Mouse (Mus musculus) urinary bladder, postnatal 4 days (tissue): ENCODE data around the gene Ces3a.
"Not testable (repeated sequence)": the region's sequence is repeated elsewhere in the genome, so short reads cannot be mapped to it uniquely, and the experiment has no call there.

Experiments used
- DNase-seq, 2 experiments: peaks; one replicate each; pipeline ENCODE4 v3.0.0; 2021 to 2022; ENCODE audit warnings: low spot score in 2 of 2

The Ces3a gene

DNA sequence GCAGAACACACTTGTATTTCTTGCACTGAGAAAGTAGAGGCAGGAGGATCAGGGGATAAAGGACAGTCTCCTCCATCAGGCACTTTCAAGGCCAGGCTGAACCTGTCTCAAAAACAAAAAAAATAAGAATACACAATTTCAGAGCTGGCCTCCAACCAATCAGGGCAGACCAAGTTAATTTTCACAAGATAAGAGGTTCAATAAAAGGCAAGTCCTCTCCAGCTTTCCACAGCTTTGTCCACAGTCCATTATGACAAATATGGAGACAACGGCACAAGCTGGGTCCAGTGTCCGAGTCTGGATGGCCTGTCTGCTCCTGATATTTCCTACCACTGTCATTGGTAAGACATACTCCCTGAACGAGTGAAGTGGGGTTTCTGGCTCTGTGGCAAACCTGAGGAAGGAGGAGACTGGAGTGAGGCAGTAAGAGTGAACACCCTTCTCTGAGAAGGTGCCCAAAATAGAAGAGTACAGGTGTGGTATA is at the start of gene Ces3a:
Gene Ces3a, plus strand, starts transcription at position 231 of the 484 bp plus-strand sequence.
- no peak for DNase-seq

DNA sequence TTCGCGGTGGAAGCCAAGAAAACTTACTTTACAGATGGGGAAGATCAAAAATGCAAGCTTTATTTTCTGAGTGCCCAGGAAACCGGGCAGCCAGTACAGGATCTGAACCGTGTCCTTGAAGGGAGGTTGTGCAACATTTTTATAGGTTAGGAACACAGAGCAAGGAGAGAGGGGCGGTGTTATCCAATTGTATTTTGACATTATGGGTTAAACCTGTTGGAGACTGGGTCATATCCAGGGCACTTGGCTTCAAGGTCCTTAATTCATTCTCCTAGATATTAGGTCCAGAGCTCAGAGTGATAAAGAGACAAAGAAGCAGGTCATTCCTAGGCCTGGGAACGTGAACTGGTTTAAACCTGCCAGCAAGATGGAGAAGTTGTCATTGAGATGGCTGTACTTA is 49.2 kb upstream of the Ces3a start:
- no peak for DNase-seq

DNA sequence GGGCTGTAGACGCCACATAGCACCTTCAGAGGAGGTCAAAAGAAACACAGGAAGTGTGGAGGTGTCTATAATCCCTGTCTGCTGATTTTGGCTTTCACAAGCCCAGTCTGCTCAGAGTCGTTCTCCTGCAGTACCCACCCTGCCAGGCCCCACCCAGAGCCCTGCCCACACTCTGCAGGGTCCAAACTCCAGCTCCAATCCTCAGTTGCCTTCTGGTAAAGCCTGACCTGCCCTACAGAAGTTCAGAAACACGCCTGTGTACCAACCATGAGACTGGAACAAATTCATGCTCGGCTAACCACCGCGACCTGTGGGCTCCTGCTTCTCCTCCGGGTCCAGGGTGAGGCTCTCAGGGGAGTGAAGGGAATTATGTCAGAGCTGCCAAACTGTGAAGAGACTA is 47.8 kb upstream of the Ces3a start, which contains the start of gene Ces2h:
Gene Ces2h, plus strand, starts transcription at position 268 of the 400 bp plus-strand sequence.
- no peak for DNase-seq

DNA sequence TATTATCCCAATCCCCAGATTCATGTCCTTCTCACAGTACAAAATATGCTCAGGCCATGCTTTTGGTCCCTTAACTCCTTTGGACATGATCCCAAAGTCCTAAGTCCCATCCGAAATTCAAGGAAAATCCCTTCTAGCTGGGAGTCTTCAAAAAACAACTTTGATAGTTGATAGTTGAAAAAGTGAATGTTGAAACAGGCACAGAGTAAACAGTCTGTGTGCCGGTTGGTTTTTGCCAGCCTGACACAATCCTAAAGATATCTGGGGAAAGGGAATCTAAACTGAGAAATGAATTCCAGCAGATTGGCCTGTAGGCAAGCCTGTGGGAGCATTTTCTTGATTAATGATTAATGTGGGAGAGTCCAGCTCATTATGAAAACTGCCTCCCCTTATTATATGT is 38.4 kb upstream of the Ces3a start:
- DNase-seq = no peak

DNA sequence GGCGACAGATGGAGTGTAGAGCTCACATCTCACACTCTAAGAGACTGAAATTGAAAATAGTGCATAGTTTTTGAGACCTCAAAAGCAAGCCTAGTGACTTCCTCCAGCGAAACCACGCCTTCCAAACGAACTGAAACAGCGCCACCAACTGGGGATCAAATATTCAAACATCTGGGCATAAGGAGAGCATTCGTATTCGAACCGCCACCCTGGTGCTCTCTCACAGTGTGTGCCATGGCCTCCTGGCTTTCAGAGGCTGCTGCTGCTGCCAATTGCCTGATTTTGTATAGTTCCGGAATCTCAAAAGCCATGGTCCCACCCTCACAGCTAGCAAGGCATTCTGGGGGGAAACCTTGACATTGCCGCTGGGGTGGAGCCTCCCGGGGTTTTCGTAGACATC is 37.3 kb upstream of the Ces3a start:
- peak in 1 of 2 experiments; percentile 55 for DNase-seq

DNA sequence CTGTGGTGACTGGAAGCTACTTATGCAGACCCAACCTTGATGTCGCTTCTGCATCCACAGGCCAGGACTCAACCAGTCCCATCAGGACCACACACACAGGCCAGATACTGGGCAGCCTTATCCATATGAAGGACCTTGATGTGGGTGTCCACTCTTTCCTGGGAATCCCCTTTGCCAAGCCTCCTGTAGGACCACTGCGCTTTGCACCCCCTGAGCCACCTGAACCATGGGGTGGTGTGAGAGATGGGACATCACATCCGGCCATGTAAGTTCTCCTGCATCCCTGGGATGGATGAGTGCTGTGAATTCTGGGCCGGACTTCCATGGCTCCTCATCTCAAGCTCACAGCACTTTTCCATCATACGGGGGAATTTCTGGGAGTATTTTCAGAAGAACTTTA is 34.0 kb upstream of the Ces3a start:
- DNase-seq = peak in 1 of 2 experiments; percentile 50

DNA sequence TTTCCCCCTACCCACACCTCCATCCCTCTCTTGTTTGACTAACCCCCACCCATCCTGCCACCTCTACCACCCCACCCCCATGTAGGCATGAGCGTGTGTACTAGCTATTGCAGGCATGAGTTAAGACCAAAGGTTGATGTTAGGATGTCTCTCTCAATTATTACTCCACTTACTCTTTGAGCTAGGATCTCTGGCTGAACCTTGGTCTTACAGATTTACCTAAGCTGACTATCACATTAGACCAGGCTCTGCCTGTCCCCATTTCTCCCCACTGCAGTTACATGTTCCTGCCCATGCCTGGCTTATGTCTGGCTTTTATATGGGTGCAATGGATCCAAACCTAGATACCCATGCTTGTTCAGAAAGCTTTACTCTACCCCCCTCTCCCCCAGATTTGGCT is 26.4 kb upstream of the Ces3a start:
- peak in 1 of 2 experiments; percentile 28 for DNase-seq

DNA sequence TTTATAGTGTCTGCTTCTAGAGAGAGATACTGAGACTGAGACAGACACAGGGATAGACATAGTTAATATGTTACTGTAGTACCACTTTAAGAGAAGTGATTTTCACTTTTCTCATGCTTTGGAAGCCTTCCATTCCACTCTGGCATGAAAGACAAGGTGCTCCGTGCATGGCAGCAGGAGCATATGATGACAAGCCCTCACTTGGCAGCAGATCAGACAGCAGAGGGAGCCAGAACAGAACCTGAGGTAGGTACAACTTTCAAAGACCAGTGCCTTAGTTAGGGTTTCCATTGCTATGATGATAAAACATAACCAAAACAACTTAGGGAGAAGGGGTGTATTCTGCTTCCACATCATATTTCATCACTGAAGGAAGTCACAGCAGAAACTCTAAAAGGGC is 25.3 kb upstream of the Ces3a start:
- peak in 1 of 2 experiments; percentile 19 for DNase-seq

DNA sequence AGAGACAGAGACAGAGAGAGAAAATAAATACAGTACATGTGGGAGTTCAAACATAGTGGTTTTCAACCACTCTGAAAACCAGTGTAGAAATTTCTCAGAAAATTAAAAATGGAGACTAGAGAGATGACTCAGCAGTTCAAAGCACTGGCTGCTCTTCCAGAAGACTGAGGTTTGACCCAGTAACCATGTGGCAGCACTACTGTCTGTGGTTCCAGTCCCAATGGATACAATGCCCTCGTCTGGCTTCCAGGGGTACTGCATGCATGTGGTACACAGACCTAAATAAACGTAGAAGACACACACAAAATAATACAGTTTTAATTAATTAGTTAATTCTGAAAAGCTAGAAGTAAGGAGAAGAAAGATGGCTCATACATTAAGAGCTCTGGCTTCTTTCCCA is 23.4 kb upstream of the Ces3a start:
- DNase-seq = peak in 1 of 2 experiments; percentile 43

DNA sequence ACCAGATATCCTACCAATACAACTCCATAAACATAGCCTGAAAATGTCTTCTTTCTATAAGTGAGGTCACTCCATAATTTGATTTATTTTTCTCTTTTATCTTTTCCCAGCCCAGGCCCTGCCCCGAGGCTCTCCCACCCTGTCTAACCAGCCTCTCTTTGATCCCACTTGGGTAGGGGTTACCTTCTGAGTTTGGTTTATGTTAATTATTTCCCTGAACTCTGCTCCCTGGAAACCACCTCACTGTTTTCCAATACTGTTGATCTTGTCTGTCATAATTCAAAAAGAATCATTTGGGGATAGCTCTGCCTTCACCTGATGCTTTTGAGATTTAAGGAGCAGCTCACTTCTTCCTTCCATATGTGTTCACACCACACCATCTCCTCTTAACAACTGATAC is 4.9 kb upstream of the Ces3a start:
- DNase-seq = no peak

DNA sequence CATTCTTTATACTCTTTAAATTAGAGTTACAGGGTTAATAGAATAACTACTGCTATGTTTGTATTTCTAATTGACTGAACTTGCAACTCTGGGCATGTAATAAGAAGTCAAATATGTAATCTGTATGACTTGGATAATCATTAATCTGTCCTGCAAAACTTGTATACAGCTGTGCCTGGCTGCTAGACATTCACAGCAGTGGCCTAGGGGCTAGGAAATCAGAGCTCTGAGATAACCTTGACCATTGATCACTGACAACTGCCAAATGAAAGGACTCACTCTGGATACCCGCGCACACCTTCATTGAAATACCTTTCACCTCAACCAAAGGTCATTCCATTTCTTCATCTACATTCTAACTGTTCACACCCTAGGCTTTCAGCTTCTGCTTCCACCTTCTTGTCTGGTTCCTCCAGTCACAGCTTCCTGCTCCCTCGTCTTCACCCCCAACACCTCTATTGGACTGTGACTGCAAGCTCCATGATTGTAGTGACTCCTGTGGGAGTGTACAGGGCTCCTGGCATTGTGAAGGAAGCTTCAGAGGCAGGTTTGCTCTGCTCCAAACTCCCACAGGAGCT is 2.5 kb upstream of the Ces3a start:
- DNase-seq = no peak

DNA sequence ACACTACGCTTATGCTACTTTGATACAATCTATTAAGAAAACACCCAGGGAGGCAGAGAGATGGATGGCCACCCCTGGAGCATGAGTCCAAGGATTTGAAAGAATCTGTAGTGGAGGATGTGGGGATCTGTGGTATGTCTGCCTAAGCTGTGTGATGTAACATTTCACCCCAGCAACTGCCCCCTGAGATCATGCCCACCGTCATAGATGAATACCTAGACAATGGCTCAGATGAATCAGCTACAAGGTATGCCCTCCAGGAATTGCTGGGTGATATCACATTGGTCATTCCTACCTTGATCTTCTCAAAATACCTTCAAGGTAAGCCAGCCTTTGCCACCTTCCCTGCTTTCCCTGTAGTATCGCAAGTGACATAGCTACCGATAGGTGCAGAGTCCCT is 7.8 kb downstream of the Ces3a start:
- DNase-seq = no peak

DNA sequence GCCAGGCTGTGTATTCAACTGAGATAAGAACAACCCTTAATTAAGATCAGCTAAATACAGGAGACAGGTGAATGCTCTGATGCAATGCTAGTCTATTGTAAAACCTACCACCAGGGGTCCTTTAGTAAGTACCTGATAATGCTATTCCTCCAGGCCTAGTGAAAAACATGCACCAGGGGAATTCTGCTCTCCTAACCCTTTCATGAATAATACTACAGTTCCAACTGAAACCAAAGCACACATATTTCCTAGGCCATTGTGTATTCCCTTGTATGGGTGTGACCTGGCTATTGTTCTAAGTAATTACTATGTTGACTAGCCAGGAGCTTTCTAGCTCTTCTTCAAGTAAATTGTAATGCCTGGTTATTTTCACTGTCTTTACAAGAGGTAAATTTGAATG is 11.7 kb downstream of the Ces3a start:
- DNase-seq = no peak

DNA sequence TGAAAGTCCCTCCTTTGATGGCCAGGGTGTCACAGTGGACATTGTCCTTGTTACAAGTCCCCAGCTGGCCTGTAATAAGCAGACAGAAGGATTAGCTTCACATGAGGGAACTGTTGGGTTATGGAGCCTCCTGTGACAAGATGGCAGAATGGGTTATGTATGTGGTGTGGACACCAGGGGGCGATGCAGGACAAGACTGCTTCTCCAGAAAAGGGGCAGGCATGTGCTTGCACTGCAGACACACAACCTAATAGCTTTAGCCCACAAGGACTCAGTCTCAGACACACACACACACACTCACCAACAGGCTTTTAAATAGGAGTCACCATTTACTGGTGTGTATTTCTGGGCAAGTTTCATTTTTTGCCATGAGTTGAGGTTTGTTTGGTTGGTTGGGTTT is 18.4 kb downstream of the Ces3a start:
- DNase-seq = no peak

DNA sequence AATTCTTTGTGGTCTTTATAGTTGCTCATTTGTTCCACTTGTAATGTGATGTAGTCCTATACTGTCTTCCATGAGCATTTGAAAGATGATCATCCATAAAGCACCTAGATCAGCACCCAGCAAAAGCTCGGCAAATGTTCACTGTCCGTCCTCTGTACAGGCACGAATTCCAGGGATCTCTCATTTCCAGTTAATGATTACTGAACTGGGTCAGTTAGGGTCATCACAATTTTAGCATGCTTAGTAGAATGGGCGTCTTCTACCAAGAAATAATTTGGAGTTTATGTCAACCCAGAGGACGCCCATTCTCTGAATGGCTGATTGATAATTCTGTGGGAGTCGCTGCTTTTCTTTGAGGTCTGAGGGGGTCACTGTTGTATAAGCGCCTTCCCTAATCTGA is 19.5 kb downstream of the Ces3a start:
- not testable (repeated sequence) for DNase-seq

DNA sequence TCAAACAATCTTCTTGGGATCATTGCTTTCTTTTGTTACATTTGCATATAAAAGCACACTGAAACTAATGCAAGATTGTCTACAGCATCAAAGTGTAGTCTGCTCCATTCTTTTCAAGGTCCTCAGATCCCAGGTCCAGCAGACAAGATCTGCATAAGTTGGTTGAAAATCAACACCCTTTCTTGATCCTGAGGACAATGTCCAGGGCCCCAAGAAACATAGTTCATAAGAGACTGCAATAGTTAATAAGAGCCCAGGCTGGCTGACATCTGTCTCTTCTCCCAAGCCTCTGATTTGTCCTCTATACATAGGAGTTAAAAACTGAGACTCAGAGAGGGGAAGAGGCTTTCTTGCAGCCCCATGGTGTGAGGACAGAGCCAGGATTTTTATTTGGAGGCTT is 20.6 kb downstream of the Ces3a start:
- no peak for DNase-seq

DNA sequence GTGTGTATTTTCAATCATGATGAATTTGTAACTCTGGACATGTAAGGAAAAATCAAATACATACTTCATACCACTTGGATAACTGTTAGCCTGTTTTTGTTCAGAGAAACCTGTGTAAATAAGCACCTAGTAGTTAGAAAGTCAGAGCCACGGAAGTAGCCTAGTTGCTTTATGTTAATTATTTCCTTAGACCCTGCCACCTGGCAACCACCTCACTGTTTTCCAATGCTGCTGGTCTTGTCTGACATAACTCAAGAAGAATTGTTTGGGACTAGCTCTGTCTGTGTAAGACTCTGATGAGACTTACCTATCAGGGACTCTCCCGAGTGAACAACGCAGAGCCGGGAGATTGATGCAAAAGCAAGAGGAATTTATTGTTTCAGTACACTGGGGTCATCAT is 28.2 kb downstream of the Ces3a start:
- DNase-seq = peak in 1 of 2 experiments; percentile 30

DNA sequence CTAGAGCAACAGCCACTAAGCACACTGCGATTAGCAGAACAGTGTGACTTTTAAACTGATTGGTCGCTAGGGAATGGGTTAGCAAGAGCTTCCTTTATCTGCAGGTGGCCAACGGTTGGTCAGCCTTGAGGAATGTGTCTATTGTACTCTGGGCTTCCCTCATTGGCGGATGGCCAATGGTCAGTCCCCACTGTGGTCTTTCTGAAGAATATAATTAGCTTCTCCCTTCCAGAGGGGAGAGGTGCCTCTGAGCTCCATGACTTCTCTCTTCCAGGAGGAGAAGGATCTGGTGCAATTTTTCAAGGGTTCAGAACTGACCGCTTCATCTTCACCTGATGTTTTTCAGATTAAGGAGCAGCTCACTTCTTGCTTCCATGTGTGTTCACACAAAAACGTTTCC is 28.7 kb downstream of the Ces3a start:
- DNase-seq = peak in 1 of 2 experiments; percentile 51

DNA sequence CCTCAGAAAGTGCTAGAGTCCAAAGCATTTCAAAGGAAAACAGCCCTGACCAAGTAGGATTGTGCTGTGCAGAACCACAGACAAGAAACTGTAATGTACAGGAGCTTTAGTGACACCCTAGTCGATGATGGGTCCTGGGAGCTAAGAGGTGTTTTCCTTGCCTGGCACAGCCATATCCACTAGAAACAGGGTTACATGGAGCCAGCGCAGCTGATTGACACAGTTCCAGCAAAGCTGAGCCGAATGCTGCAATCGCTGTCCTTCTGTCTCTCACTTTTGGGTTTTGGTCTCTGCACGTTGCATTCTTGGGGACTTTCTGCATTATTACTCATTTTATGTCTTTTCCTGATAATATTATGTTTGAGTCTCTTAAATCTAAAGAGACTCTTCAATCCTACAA is 30.2 kb downstream of the Ces3a start:
- no peak for DNase-seq

DNA sequence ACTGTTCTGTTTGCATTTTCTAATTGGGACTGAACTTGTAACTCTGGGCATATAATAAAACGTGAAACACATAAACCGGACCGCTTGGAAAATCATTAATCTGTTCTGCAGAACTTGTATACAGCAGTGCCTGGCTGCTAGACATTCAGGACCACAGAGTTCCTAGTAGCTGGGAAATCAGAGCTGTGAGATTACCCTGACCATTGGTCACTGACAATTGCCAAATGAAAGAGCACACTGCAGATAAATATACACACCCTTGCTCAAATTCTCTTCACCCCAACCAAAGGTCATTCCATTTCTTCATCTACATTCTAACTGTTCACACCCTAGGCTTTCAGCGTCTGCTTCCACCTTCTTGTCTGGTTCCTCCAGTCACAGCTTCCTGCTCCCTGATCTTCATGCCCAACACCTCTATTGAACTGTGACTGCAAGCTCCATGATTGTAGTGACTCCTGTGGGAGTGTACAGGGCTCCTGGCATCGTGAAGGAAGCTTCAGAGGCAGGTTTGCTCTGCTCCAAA is 32.5 kb downstream of the Ces3a start:
- DNase-seq = no peak

DNA sequence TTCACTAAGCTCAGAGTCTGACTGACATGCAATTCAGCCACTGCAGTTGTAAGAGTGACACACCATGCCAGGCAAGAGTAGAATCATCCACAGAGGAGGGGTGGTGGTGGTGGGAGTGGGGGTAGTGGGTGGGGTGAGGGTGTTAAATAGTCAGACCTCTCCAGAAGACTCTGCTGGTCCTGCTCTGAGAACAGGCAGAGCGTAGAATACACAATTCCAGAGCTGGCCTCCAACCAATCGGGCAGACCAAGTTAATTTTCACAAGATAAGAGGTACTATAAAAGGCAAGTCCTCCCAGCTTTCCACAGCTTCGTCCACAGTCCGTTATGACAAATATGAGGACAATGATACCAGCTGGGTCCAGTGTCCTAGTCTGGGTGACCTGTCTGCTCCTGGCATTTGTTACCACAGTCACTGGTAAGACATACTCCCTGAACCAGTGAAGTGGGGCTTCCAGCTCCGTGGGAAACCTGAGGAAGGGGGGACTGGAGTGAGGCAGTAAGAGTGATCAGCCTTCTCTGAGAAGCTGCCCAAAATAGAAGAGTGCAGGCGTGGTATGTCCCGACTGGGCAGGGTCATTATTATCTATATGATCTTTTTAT is 35.1 kb downstream of the Ces3a start, which contains the start of gene Ces3b:
Gene Ces3b, plus strand, starts transcription at position 305 of the 602 bp plus-strand sequence.
- DNase-seq = no peak

DNA sequence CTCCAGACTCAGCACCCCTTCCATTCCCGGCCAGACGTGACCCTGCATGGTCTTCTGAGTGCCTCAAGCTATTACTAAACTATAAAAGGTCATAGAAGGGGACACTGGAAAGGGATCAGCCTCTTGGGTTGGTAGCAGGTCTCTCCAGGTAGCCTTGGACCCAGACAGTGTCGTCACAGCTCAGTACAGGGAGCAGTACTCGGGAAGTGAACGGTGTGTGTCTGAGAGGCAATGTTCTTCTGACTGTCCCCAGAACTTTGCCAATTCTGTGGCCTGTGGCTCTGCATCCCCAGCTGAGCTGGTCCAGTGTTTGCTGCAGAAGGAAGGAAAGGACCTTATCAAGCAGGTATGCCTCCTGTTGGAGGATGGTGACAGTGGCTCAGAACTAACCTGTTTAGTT is 39.8 kb downstream of the Ces3a start:
- not testable (repeated sequence) for DNase-seq

DNA sequence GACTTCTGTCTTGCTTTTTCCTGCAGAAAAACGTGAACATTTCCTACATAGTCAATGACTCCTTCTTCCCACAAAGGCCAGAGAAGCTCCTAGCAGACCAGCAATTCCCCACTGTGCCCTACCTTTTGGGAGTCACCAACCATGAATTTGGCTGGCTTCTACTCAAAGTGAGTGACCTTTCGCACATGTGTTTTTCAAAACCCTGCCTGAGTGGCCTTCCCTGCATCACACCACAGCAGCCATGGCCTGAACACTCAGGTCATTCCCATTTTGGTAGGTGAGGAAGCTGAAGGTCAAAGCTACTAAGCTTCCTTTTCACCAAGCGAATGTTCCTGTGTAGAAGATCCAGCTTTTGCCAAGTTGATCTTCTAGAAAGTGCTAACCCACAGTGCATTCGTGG is 40.2 kb downstream of the Ces3a start:
- DNase-seq = no peak
